Mouse (Mus musculus): ENCODE data around the gene Tmbim7.
A peak's percentile ranks its signal among the peaks of the same experiment; 100 is the strongest.
"Not testable (repeated sequence)": the region's sequence is repeated elsewhere in the genome, so short reads cannot be mapped to it uniquely, and the experiment has no call there.

Gene Tmbim7

GRCm38 (mm10) chr5:3650881-3651280, at the start of gene Tmbim7:
Tmbim7 (plus strand) TSS chr5:3651181.
- DNase-seq: no peak

- no peak for DNase-seq
Observed at GRCm38 (mm10) chr5:3607114-3607513, 43.9 kb upstream of the Tmbim7 start.

GRCm38 (mm10) chr5:3609241-3609640, 41.7 kb upstream of the Tmbim7 start:
- DNase-seq: no peak

- DNase-seq: not testable (repeated sequence)
Observed at GRCm38 (mm10) chr5:3611835-3612234, 39.1 kb upstream of the Tmbim7 start.

- no peak for DNase-seq
Observed at GRCm38 (mm10) chr5:3620486-3620885, 30.5 kb upstream of the Tmbim7 start.

GRCm38 (mm10) chr5:3630055-3630454, 20.9 kb upstream of the Tmbim7 start:
- no peak for DNase-seq

- no peak for DNase-seq
Observed at GRCm38 (mm10) chr5:3631512-3632271, 19.3 kb upstream of the Tmbim7 start.

- DNase-seq: no peak
Observed at GRCm38 (mm10) chr5:3632285-3632684, 18.7 kb upstream of the Tmbim7 start.

- no peak for DNase-seq
Observed at GRCm38 (mm10) chr5:3633315-3633714, 17.7 kb upstream of the Tmbim7 start.

- DNase-seq: no peak
Observed at GRCm38 (mm10) chr5:3633951-3634350, 17.0 kb upstream of the Tmbim7 start.

GRCm38 (mm10) chr5:3635286-3635685, 15.7 kb upstream of the Tmbim7 start:
- DNase-seq: no peak

GRCm38 (mm10) chr5:3644621-3645020, 6.4 kb upstream of the Tmbim7 start:
- no peak for DNase-seq

GRCm38 (mm10) chr5:3645326-3645725, 5.7 kb upstream of the Tmbim7 start:
- no peak for DNase-seq

GRCm38 (mm10) chr5:3646539-3646938, 4.4 kb upstream of the Tmbim7 start:
- no peak for DNase-seq

GRCm38 (mm10) chr5:3646991-3647707, 3.8 kb upstream of the Tmbim7 start:
- DNase-seq: peak; percentile 45 to 62

- DNase-seq: peak; percentile 83 to 87
Observed at GRCm38 (mm10) chr5:3647708-3648121, 3.3 kb upstream of the Tmbim7 start.

GRCm38 (mm10) chr5:3648206-3648848, 2.7 kb upstream of the Tmbim7 start:
- no peak for DNase-seq

- DNase-seq: no peak
Observed at GRCm38 (mm10) chr5:3648849-3649210, 2.2 kb upstream of the Tmbim7 start.

GRCm38 (mm10) chr5:3651621-3652020, 640 bp downstream of the Tmbim7 start:
- no peak for DNase-seq

- DNase-seq: not testable (repeated sequence)
Observed at GRCm38 (mm10) chr5:3652903-3653575, 2.1 kb downstream of the Tmbim7 start.

- DNase-seq: no peak
Observed at GRCm38 (mm10) chr5:3653801-3654200, 2.8 kb downstream of the Tmbim7 start.

GRCm38 (mm10) chr5:3657085-3657484, 6.1 kb downstream of the Tmbim7 start, which contains the start of gene Gatad1:
Gatad1 (minus strand) TSS chr5:3657185.
- DNase-seq: no peak

GRCm38 (mm10) chr5:3665225-3665624, 14.2 kb downstream of the Tmbim7 start:
- DNase-seq: no peak

Data from spleen, adult 18-20 months (tissue).